Mouse (Mus musculus) left cerebral cortex, postnatal 14 days (tissue): Measurements from ENCODE around the gene Stard3. TPM values are rescaled to one million over a fixed set of nuclear protein-coding genes. Genes with fewer than 3 reads are reported as not detected.

Experiments used
- DNase-seq, 2 experiments: peaks; one replicate each; pipeline ENCODE4 v3.0.0; 2021 to 2022; ENCODE audit warnings: low spot score in 2 of 2, mixed read lengths in 1 of 2
- intact Hi-C: fragments of 180-260 bp; cut with DNase I; formaldehyde crosslinking; loops from one replicate; pipeline ENCODE4 v1.15.1; 2025
- total RNA-seq, 2 experiments: library from RNA; stranded (reverse); gene quantifications; 2 replicates each; pipeline ENCODE4 v1.2.3; 2021

Gene Stard3
- total RNA-seq, 2 experiments from 2014 or later: 24.9 to 27.2 TPM

DNA sequence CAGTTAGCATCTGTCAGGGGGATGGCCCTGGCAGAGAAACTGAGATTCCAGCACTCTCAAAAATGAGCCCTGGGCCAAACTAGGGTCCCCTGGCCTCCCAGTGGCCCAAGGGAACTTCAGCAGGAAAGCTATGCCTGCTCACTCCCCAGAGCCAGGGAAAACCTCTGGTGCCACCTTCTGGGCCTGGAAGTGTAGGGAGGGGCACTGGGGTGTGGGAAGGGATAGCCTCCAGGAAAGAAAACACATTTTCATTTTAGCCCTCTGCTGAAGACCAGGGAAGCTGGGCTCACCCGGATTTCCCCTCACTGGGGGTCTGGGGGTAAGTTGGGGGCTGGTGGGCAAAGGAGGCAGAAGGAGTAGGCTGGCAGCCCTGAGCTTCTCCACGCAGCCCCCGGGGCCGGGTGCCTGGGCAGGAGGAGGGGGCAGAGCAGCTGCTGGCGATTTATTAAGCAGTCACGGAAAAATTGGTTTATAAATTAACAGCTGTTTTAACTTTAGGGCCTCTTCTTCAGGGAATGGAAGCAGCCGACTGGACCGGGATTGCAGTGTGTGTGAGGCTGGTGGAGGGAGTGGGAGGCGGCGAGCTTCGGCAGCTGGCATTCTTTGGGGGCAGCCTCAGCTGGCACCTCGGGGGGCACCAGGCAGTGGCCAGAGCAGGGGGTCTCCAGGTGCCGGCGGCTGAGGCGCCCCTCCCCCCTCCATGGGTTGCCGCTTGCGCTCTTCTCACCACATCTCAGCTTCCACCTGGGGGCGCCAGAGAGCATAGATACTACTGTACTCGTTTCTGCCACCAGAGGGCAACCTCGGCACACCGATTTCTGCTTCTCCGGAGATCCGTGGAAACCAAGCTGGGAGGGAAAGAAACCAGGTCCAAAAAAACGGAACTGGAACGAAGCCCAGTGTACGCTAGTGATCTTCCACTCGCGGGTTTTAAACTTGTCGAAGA is 15.9 kb upstream of the Stard3 start:
- intact Hi-C loops: loop anchor here (5.0 kb wide), 1 partner anchor 115 kb away; no protein-coding TSS in a partner anchor

DNA sequence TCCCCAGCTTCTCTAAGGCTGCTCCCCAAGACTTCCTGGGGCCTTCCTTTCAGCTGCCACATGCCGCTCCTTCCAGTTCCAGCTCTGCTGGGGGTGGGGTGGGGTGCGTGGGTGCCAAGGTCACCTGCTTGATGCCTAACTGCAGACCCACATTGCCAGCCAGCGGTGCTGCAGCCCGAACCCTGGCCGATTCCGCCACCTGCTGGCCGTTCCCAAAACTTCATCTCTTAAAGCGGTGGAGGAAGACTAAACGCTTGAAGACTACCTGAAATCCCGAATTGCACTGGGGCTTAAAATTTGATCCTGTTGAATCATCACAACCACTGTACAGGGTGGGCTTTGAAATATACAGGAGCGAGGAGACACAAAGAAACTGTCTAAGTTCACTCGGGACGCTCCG is 12.9 kb upstream of the Stard3 start:
- intact Hi-C loops: loop anchor here (2.0 to 5.0 kb wide), 3 partner anchors 28 to 92 kb away; partner anchors contain the start of genes Mien1 and Pnmt
- peak; percentile 78 to 87 for DNase-seq

More for the DNA sequence above, 15.9 kb upstream of the Stard3 start:
- peak; percentile 98 for DNase-seq

DNA sequence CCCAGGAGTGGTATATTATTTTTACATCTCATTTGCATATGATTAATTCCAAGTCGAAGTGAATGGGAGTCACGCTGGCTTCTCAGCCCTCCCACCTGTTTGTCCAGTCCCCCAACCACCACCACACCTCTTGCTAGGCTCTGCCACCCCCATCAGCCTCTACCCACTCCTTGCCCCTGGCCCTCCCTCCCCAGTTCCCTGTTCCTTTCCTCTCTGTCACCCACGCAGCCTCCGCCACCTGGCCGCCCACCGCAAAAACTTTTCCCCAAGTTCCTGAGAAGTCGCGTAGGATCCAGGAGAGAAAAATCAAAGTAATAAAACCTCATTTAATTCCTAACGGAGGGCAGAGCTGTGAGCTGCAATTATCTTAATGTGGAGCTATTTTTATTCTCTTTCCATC is 12.0 kb upstream of the Stard3 start:
- DNase-seq: peak in 1 of 2 experiments; percentile 57
- intact Hi-C loops: loop anchor here (5.0 kb wide), 2 partner anchors 41 to 91 kb away; partner anchors contain the start of genes Mien1 and Pnmt

- peak in 1 of 2 experiments; percentile 72 for DNase-seq
- intact Hi-C loops: loop anchor here (5.0 kb wide), 2 partner anchors 40 to 90 kb away; partner anchors contain the start of genes Mien1 and Pnmt
Observed at GRCm38 (mm10) chr11:98347385-98348082, 10.6 kb upstream of the Stard3 start.

DNA sequence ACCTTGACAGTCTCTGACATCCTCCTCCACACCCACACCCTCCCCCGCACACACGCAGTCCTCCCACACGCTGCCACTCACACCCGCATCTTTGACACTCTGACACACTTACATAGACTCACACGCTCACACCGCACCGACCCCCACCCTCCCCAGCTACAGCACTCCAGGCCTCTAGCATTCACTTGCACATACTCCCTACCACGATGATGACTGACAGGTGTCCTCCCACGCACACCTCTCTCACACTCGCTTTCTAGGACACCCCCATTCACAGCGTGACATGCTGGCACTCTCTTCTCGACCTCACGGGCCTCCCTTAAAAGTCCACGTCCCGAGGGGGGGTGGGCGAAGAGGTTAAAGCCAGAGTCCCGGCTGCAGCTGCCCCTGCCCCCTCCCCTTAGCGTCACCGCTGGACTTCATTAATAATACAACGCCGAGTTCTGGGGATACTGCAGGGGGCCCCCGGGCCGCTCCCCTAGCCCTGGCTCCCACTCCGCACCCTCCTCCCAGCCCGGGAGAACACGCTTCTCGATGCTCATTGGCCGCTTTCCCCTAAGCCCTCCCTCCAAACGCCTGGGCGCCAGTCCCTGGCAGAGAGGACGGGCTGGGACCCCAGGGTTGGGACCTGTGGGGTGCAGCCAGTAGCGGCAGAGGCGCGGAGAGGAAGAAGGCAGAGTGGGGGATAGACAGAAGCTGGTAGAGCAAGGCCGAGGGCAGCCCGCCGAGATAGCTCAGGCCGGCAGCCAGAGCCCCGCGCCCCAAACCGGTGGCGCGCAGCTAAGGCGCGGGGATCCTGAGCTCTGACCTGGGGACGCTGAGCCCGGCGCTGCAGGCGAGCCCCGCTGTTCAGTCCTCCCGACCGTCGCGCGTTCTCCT is 9.8 kb upstream of the Stard3 start, which contains the start of gene Ppp1r1b:
Gene Ppp1r1b (plus strand): TSS at position 322 of the 879 bp plus-strand sequence.
- intact Hi-C loops: loop anchor here (5.0 kb wide), 2 partner anchors 39 to 89 kb away; partner anchors contain the start of genes Mien1 and Pnmt
- peak; percentile 77 to 80 for DNase-seq

DNA sequence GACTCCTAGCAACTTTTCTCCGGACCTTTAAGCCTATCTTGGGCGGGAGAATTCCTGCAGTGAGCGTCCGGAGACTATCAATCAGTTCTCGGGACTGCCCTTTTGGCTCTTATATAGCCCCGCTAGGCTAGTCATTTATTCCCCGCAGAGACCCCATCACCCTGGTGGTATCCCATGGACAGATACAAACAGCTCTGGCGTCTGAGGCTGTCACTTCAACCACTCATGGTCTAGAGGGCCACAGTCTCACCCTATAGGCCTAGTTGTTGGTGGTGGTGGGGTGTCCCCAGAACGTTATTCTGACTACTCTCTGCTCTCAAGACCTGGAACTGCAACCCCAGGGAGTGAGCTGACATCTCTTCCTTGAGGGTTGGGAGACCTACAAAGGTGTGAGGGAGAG is 8.9 kb upstream of the Stard3 start:
- no peak for DNase-seq
- intact Hi-C loops: loop anchor here (5.0 kb wide), 2 partner anchors 38 to 88 kb away; partner anchors contain the start of genes Mien1 and Pnmt

DNA sequence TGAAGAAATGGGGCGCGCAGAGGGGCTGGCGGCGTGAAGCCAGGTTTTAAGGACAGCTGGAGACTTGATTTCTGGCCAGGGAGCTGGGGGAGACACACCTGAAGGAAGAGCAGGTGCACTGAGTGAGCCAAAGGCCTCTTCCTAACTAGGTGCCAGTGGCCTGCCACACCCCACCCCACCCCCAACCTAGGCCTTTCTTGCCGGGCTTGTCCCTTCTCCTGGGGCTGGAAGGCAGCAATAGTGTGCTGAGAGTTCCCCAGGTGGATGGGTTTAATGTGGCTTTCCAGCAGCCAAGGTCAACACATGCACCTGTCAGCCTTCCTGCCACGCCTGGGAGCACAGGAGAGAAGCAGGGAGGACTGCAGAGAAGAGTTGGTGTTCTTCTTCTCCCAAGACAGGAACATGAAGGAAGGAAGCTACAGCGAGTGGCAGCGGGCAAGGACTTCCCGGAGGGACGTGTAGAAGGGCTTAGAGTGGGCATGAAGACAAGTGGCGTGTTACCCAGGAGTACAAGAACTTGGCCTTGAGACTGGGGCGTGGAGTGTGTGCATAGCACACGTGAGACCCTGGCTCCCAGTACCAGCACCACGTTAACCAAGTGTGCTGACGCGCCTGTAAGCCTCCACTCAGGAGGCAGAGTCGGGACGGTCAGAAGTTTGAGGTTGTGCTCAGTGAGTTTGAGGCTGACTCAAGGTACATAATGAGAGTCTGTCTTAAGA is 5.7 kb upstream of the Stard3 start:
- intact Hi-C loops: no loop called here
- DNase-seq: no peak

DNA sequence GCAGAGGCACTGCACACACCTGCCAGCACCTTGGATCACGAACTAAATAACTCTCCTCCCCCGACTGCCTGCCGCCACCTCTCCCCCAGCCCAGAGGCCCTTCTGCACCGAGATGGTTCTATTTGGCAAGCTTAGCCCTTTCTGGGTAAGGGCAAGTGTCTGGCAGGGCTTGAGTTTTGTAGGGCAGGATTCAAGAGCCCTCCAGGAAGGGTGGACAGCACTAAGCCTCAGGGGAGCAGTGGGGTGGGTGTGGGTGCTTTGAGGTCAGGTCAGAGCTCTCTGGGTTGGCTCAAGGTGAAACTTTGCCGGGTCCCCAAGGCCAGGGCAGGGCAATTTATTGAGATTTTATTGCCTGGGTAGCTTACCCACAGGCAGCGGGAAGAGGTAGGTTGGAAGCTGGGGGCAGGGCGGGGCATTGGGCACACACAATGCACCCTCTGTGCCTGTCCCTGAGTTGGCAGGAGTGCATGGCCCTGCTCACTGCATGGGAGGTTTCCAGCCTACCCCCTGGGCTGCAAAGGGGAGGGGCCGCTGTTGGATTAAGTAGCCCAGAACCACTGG is 4.4 kb upstream of the Stard3 start:
- intact Hi-C loops: no loop called here
- DNase-seq: no peak

DNA sequence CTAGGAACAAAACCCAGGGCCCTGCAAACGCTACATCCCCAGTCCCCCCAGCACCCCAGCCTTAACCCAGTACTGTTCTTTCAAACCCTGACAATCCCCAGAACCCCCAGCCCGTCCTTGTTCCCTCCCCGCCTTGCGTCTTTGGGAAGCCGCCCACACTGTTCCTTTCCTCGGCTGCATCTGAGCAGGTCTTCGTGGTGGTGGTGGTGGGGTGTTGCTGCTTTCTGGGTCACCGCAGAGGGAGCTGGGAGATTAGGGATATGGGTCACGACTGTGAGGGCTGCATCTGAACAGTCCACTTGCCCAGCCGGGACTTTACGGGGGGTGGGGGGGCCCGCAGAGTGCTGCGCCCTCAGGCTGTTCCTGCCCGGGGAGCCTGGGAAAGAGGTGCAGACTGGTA is 3.7 kb upstream of the Stard3 start:
- peak in 1 of 2 experiments; percentile 73 for DNase-seq

DNA sequence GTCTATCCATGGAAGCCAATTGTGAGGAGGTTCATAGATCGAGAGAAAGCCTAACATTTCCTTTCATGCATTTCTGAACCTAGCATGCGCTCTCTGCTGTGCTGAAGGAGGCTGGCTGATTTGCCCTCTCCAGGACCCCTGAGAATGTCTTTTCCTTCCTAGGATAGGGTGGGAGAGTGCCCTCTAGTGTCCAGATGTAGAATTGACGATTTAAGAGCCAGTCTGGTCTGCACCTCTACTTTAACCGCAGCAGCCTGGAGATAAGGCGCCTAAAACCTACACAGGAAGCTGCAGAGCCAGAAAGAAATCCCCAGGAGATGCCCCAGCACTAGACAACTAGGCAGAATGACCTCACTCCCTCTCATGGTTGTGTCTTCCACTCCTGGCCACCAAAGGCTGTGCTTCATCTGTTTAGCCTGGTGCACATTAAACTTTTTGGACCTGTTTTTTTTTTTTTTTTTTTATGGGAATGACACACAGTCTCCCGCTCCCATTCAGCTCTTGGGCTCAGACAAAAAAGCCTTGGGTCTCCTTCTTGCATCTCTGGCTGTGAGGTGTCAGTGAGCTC is 2.4 kb upstream of the Stard3 start:
- intact Hi-C loops: no loop called here
- peak; percentile 73 to 80 for DNase-seq

More for the DNA sequence above, 3.7 kb upstream of the Stard3 start:
- intact Hi-C loops: no loop called here

DNA sequence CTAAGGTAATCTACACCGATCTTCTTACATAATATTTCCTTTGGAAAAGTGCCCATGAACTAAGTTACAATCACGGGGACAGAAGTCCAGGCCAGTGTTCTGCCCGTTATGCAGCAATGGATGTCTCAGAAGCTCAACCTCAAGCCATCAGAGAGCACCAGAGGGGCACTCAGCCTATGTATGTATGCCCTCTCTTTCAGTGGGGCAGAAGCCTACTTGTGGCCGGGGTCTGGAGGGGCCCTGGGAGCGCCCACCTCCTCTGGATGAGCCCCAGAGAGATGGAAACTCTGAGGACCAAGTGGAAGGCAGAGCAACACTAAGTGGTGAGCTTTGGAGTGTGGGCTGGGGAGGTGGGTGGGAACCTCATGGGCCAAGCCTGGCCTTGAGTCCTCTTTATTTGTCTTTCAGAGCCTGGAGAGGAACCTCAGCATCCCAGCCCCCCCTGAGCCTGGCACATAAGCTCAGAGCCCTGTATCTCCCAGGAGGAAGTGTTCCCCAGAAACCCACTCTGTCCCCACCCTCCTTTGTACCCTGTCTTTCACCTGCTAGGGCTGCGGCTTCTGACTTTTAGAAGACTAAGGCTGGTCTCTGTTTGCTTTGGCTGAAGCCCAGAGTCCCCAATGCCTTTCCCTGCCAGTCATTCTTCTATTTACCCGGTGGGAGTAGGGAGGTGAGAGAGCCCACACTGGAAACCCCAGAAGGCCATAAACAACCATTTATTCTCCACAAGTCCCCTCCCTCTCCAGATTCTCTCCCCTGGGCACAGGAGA is 1.4 kb upstream of the Stard3 start:
- intact Hi-C loops: no loop called here
- DNase-seq: no peak

GRCm38 (mm10) chr11:98357396-98358160 is 590 bp upstream of the Stard3 start:
- intact Hi-C loops: no loop called here

DNA sequence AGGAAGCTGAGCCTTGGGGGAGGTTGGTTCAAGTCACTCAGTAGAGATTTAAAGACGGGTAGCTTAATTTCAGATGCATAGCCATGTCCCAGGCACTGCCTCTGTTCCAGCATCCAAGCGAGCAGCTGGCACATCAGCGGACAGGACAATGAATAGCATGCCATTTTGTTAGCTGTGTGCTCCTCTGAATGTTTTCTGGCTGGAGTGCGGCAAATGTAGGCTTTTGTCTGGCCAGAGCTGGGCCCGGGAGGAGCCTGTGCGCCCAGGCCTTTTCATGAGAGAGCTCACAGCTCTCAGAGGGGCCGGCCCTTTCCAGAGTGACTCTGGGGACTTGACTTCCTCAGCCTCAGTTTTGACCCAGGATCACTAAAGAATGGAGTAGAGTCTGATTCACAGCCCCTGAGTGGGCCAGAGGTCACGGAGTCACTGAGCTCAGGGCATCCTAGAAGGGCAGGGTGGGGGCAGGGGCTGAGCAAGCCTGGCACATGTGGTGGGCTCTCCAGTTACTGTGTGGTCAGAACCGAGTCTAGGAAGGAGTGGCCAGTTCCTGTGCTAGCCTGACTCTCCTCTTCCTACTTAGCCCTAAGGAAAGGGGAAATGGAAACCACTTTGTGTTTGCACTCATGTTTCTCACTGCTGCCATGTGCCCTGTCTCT is 2.8 kb downstream of the Stard3 start:
- intact Hi-C loops: no loop called here
- no peak for DNase-seq

More at GRCm38 (mm10) chr11:98357396-98358160, 590 bp upstream of the Stard3 start:
- no peak for DNase-seq

- DNase-seq: no peak
- intact Hi-C loops: no loop called here
Observed at GRCm38 (mm10) chr11:98363817-98364216, 5.6 kb downstream of the Stard3 start.

DNA sequence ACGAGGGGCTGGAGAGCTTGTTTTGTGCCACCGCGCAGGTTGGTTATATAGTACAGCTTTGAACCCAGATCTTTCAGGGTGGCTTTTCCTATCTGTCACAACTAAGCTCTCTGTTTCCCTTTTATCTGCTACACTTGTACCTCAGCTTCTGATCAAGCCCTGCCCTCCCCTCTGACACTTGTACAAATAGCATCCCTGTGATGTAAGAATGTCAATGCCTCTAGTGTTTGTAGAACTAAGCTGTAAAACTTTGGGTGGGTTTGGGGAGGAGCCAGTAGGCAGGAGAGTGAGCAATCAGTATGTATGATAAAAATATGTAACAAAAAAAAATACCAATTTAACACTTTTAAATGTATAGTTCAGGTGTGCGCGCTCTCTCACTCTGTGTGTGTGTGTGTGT is 6.2 kb downstream of the Stard3 start:
- DNase-seq: no peak
- intact Hi-C loops: no loop called here

DNA sequence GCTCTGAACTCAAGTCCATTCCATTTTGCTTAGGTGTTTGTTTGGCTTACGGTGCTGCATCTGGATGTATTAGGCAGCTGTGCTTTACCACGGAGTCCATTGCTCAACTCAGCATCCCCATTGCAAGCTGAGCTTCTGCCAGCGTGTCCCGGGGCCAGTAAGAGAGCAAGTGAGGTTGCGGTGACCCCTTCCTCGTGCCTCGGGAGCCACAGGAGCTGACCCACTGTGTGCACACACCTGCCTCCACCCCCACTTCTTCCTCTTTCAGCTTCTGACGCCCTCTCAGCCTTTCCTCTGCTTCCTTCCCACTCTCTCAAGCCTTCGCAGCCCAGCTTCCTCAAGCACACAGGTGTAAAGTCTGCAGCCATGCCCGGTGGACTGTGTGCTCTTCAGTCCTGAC is 8.1 kb downstream of the Stard3 start:
- intact Hi-C loops: no loop called here
- no peak for DNase-seq
